In genomic region chr4:131918711-131919500, GRCm38 (mm10) we compare ENCODE assay signal across 10 mouse cellular contexts. TPM values are rescaled to one million over a fixed set of nuclear protein-coding genes. Genes with fewer than 3 reads are reported as not detected.
DNase-seq lines count a peak whose midpoint lies in the region; ATAC-seq and TF ChIP-seq lines count a peak whose summit lies in the region.
"Had no signal": no experiment of that assay in that cellular context is flagged by ENCODE, and none has a peak within 500 bp of the region (broad histone marks: within the 10 kb centered on the region; RNA-seq: fewer than 3 reads in every experiment).

No protein-coding gene starts in this region.

- no peak for TF ChIP-seq CTCF in lung, embryonic 14.5 days (IDR thresholded peaks at IDR 0.05; ENCODE audit: low read depth)
- no peak for TF ChIP-seq CTCF in lung, adult 2 months (IDR thresholded peaks at IDR 0.05; ENCODE audit: insufficient read depth, low read length)
- TF ChIP-seq CTCF in thymus, adult 2 months (IDR thresholded peaks at IDR 0.05; ENCODE audit: borderline replicate concordance, control insufficient read depth, extremely low read depth, insufficient read depth, low read length, poor library complexity), result no peak

- H3K4me1 ChIP-seq in lung, embryonic 14.5 days (ENCODE audit: insufficient read depth), result peaks cover 11% of the 10 kb centered on the region
- H3K4me1 ChIP-seq in lung, adult 2 months (ENCODE audit: control insufficient read depth, insufficient read depth, low read length), result peaks cover 12% of the 10 kb centered on the region
- peaks cover 76% of the 10 kb centered on the region for H3K4me1 ChIP-seq in neural tube, embryonic 13.5 days (replicated peaks)
- H3K4me1 ChIP-seq in thymus, adult 2 months (replicated peaks; ENCODE audit: control insufficient read depth, insufficient read depth, low read length), result peaks cover 10% of the 10 kb centered on the region; the same call in 1 of the 2 replicates

- H3K9me3 ChIP-seq in lung, embryonic 14.5 days (ENCODE audit: low read depth, low read length), result no peaks in the 10 kb centered on the region
- H3K9me3 ChIP-seq in neural tube, embryonic 13.5 days, result no peaks in the 10 kb centered on the region

- peak overlapping the region; percentile 3; the same call in 1 of the 2 replicates for H3K9ac ChIP-seq in lung, embryonic 14.5 days
- H3K9ac ChIP-seq in neural tube, embryonic 13.5 days, result 0 out of 2 replicates have a peak overlapping the region, but pooled peaks have one; percentile 31

- peaks cover 8% of the 10 kb centered on the region for H3K36me3 ChIP-seq in lung, embryonic 14.5 days (ENCODE audit: insufficient read depth)
- H3K36me3 ChIP-seq in neural tube, embryonic 13.5 days, result peaks cover 7% of the 10 kb centered on the region; the same call in 1 of the 2 replicates
- H3K36me3 ChIP-seq in thymus, adult 2 months (ENCODE audit: control insufficient read depth, insufficient read depth, low read length), result 0 out of 2 replicates have a peak, but pooled peaks cover 1% of the 10 kb centered on the region

- peak overlapping the region; percentile 80; the same call in 1 of the 2 replicates for H3K4me2 ChIP-seq in lung, embryonic 14.5 days
- H3K4me2 ChIP-seq in neural tube, embryonic 13.5 days, result no peak overlapping the region

- H3K27me3 ChIP-seq in lung, embryonic 14.5 days (ENCODE audit: insufficient read depth, low read length), result peaks cover 77% of the 10 kb centered on the region
- H3K27me3 ChIP-seq in neural tube, embryonic 13.5 days, result peaks cover 92% of the 10 kb centered on the region
- peaks cover 13% of the 10 kb centered on the region; the same call in 1 of the 2 replicates for H3K27me3 ChIP-seq in thymus, adult 2 months (ENCODE audit: control insufficient read depth, insufficient read depth, low read length)

- DNase-seq in lung, embryonic 14.5 days, result peak; percentile 64
- no peak for DNase-seq in lung, adult 2 months
- peak; percentile 77 for DNase-seq in forelimb bud, embryonic 11.5 days (ENCODE audit: low read depth, low spot score)
- peak; percentile 66 for DNase-seq in kidney, postnatal 10 days
- no peak for DNase-seq in urinary bladder, adult 2 months (ENCODE audit: low spot score)
- no peak for DNase-seq in thymus, postnatal 4 days
- no peak for DNase-seq in thymus, adult 2 months

- no peak overlapping the region for H3K4me3 ChIP-seq in lung, embryonic 14.5 days (ENCODE audit: low read depth, low read length)
- H3K4me3 ChIP-seq in lung, adult 2 months (replicated peaks; ENCODE audit: extremely low read depth, low read depth, low read length), result no peak overlapping the region
- no peak overlapping the region for H3K4me3 ChIP-seq in neural tube, embryonic 13.5 days
- H3K4me3 ChIP-seq in thymus, adult 2 months (ENCODE audit: control insufficient read depth, insufficient read depth, low read length), result no peak overlapping the region
- H3K4me3 ChIP-seq: erythroblast, embryonic 14.5 days had no signal

- peak; percentile 47; the same call in 1 of the 2 replicates for ATAC-seq in lung, embryonic 14.5 days (ENCODE audit: insufficient read depth)
- ATAC-seq in neural tube, embryonic 13.5 days (ENCODE audit: low read depth), result no peak

- TF ChIP-seq POLR2A in lung, adult 2 months (IDR thresholded peaks at IDR 0.05; ENCODE audit: borderline replicate concordance, extremely low read depth, low read depth, low read length), result no peak
- TF ChIP-seq POLR2A in thymus, adult 2 months (IDR thresholded peaks at IDR 0.05; ENCODE audit: control insufficient read depth, extremely low read depth, insufficient read depth, low read length, poor library complexity), result no peak

- WGBS in lung, embryonic 14.5 days, result 13% methylated on average over 15 of the region's 15 CpGs
- 39% methylated on average over 15 of the region's 15 CpGs for WGBS in lung, adult 2 months
- WGBS in neural tube, embryonic 13.5 days, result 16% methylated on average over 14 of the region's 15 CpGs
- 44% methylated on average over 15 of the region's 15 CpGs for WGBS in thymus, adult 2 months

- peak overlapping the region; percentile 21; the same call in 1 of the 2 replicates for H3K27ac ChIP-seq in lung, embryonic 14.5 days (ENCODE audit: low read depth)
- no peak overlapping the region for H3K27ac ChIP-seq in neural tube, embryonic 13.5 days (replicated peaks)
- H3K27ac ChIP-seq in thymus, adult 2 months (ENCODE audit: control insufficient read depth, insufficient read depth, low read length), result no peak overlapping the region
- H3K27ac ChIP-seq: macrophage had no signal

RNA-seq across cellular contexts. Expression of gene Tmem200b, which starts 2.7 kb away (rescaled TPM):
- polyA plus RNA-seq in lung, embryonic 14.5 days (2014; fragmentation: Nextera tagmentation; extraction: Ambion mirVana), result 2.6 and 3.1 TPM in 2 replicates
- 24.8 and 45.1 TPM in 2 replicates for polyA plus RNA-seq in lung, adult 2 months (2012; rRNA removed)
- polyA plus RNA-seq in neural tube, embryonic 13.5 days (2015; fragmentation: Nextera tagmentation; extraction: Ambion mirVana), result 0.14 and 0.29 TPM in 2 replicates
- polyA plus RNA-seq in urinary bladder, adult 2 months (2012; rRNA removed), result 45.2 and 52.6 TPM in 2 replicates
- 4.9 and 6.0 TPM in 2 replicates for polyA plus RNA-seq in thymus, adult 2 months (2012; rRNA removed)
- polyA plus RNA-seq: erythroblast, embryonic 14.5 days; macrophage had no signal

RNA-seq across cellular contexts. Expression of gene Srsf4, which starts 45.5 kb away (rescaled TPM):
- 122 and 131 TPM in 2 replicates for polyA plus RNA-seq in lung, embryonic 14.5 days (2014; fragmentation: Nextera tagmentation; extraction: Ambion mirVana)
- 38.0 and 49.9 TPM in 2 replicates for polyA plus RNA-seq in lung, adult 2 months (2012; rRNA removed)
- 109 and 135 TPM in 2 replicates for polyA plus RNA-seq in neural tube, embryonic 13.5 days (2015; fragmentation: Nextera tagmentation; extraction: Ambion mirVana)
- polyA plus RNA-seq in urinary bladder, adult 2 months (2012; rRNA removed), result 48.1 and 60.6 TPM in 2 replicates
- 76.8 and 90.4 TPM in 2 replicates for polyA plus RNA-seq in thymus, adult 2 months (2012; rRNA removed)

Comparison
In these comparisons a context has a peak if more than half of its experiments do, and no peak if none do; other contexts are left out.
1. DNase-seq: peak in lung, embryonic 14.5 days (single experiment), forelimb bud, embryonic 11.5 days (single experiment) and kidney, postnatal 10 days (single experiment); none in lung, adult 2 months (single experiment), urinary bladder, adult 2 months (single experiment), thymus, postnatal 4 days (single experiment) and thymus, adult 2 months (single experiment).